Mouse (Mus musculus): Measurements from ENCODE around the gene Cpxm2. TPM values are rescaled to one million over a fixed set of nuclear protein-coding genes. Genes with fewer than 3 reads are reported as not detected.

Cpxm2 gene
- total RNA-seq, 4 experiments from 2014 or later = 4.2 to 6.3 (median 5.0) TPM

- no peak for DNase-seq (ENCODE audit: low spot score in 2 of 2)
Observed at GRCm38 (mm10) chr7:132145227-132145800, 9.2 kb downstream of the Cpxm2 start.

DNA sequence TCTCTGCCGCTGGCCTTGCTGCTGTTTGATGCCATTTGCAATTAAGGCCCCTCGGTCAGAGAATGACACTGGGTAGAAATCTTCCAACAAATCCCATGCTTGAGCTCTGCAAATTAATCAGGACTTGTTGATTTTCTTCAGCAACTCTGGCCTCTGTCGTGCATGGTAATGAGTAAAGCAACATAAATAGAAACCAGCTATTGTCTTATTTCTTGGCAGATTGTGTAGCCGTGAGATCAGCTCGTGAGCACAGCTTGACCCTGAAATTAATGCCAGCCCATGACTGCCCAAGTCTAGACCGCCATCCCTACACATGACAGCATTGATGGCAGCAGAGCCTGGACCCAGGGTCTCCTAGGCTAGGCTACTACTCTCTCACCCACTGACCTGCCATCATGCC lies 25.9 kb downstream of the Cpxm2 start:
- no peak for DNase-seq (ENCODE audit: low spot score in 2 of 2)

DNA sequence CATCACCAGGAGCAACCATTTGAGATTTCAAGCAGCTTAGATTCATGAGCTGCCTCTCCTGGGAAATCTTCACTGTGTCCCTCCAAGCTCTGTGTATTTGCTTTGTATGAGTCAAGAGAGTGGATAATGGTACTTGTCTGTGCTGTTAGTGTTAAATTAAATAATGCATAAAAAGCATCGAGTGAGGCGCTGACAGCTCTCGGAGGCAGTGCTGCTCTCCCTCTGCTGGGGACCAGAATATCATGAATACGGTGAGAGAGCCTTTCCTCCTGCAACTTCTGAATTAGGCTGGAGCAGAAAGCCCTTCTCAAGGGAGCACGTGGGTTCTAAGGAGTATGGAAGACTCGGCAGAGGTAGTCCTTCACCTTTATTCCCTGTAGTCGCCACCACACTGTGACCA lies 29.6 kb downstream of the Cpxm2 start:
- no peak for DNase-seq (ENCODE audit: low spot score in 2 of 2)

DNA sequence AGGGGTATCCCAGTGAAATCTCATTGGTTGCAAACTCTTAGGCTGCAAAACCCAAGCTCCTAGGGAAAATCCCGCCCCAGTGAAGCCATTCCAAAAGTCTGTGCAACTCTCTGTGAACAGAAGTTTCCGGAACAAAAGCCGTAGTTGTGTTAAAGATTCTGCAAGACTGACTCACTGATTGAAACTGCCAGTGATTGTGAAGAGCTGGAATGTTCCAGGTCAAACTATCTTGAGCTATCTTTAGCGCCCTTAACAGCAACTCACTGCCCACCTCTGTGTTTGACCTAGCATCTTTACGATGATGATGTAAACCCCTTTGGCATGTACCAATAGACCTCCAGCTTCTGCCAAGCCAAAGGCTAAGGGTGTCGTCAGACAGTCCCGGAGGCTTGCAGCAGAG lies 31.3 kb downstream of the Cpxm2 start:
- DNase-seq (ENCODE audit: low spot score in 2 of 2) = no peak

- no peak for DNase-seq (ENCODE audit: low spot score in 2 of 2)
Observed at GRCm38 (mm10) chr7:132119817-132120216, 34.7 kb downstream of the Cpxm2 start.

- DNase-seq (ENCODE audit: low spot score in 2 of 2) = no peak
Observed at GRCm38 (mm10) chr7:132111770-132112169, 42.8 kb downstream of the Cpxm2 start.

- no peak for DNase-seq (ENCODE audit: low spot score in 2 of 2)
Observed at GRCm38 (mm10) chr7:132110308-132110707, 44.2 kb downstream of the Cpxm2 start.

DNA sequence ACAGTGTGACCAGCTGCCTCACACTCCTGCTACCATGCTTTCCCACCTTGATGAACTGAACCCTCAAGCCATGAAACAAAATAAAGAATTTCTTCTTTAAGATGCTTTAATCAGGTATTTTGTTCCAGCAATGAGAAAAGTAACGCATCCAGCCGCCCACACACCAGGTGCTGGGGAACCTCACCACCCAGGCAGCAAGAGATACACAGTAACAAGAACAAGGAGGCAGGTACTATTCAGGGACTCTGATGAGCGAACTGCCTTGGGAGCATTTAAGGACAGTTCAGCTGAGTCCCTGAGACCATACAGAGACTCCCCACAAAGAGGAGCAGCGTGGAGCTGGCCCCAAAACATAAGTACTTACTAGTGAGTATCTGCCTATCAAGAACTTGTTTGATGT lies 47.6 kb downstream of the Cpxm2 start:
- peak in 1 of 2 experiments; percentile 66 for DNase-seq (ENCODE audit: low spot score in 2 of 2)

- no peak for DNase-seq (ENCODE audit: low spot score in 2 of 2)
Observed at GRCm38 (mm10) chr7:132105326-132105725, 49.2 kb downstream of the Cpxm2 start.

DNA sequence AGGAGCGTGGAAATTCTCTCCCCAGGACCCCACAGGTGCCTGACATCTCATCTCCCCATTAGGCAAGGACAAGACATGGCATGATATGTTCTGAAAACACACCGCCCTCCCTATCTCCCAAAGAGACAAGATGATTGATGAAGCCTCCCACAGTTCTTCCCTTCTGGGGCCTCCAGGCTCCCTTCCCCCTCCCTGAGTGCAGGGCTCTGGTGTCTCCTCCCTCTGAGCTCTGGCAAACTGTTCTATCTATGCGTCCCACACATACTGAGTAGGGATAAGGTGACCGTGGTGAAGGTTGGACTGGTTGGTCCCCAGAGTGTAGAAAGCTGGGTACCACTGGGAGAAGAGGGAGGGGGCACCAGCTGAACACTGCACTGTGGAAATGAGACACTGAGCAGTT lies 56.1 kb downstream of the Cpxm2 start:
- no peak for DNase-seq (ENCODE audit: low spot score in 2 of 2)

- no peak for DNase-seq (ENCODE audit: low spot score in 2 of 2)
Observed at GRCm38 (mm10) chr7:132094666-132095065, 59.9 kb downstream of the Cpxm2 start.

GRCm38 (mm10) chr7:132091551-132091950 lies 63.0 kb downstream of the Cpxm2 start:
- DNase-seq (ENCODE audit: low spot score in 2 of 2) = no peak

- DNase-seq (ENCODE audit: low spot score in 2 of 2) = peak in 1 of 2 experiments; percentile 41
Observed at GRCm38 (mm10) chr7:132088606-132089005, 65.9 kb downstream of the Cpxm2 start.

GRCm38 (mm10) chr7:132088181-132088580 lies 66.4 kb downstream of the Cpxm2 start:
- no peak for DNase-seq (ENCODE audit: low spot score in 2 of 2)

GRCm38 (mm10) chr7:132075825-132076224 lies 78.7 kb downstream of the Cpxm2 start:
- DNase-seq (ENCODE audit: low spot score in 2 of 2) = no peak

- peak in 1 of 2 experiments; percentile 63 for DNase-seq (ENCODE audit: low spot score in 2 of 2)
Observed at GRCm38 (mm10) chr7:132074503-132074902, 80.0 kb downstream of the Cpxm2 start.

DNA sequence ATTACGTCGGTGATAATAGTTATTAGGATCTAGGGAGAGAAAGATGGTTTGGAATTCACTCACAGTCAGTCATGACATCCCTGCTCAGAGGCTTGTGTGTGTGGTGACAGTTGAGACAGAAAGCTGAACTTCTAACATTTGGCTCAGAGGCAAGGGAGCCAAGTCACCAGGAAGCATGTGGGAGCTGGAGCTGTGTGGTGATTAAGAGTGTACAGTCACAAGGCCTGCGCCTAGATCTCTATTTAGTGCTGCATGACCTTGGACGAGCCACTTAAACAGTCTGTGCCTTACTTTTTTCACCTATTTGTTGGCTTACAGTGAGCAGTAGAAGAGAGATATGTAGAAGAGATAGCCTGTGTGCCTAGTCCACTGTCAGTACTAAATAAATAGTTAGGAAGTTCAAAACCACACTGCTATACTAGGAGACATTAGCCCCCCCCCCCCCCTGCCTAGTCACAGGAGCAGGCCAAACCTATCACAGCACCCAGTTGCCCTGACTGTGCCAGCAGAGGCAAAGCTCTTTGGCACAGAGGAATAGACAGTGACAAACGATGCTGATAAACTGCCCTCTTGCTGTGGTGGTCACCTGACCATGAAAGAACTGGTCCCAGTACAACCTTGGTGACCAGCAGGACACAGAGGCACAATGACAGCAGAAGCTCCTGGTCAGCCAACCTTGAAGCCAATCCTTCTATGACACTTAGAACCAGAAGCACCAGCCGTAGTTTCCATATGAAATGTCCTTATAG lies 83.5 kb downstream of the Cpxm2 start:
- DNase-seq (ENCODE audit: low spot score in 2 of 2) = no peak

DNA sequence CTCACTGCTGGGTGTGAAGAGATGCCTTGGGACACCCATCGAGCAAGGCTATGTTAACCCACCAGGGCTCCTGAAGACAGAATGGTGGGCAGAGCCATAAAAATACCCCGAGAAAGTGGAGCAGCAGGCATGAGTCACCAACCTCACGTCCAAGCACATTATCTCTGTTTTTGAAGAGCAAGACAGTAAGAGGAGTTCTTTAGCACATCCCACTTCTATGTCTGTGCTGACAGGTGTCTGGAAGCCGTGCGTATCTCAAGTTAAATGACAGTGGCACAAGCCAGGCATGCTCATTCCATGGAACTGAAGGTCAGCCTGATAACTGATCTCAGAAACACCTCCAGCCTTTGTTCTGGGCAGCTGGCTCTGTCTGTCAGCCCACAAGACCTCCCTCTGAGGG lies 86.6 kb downstream of the Cpxm2 start:
- peak; percentile 35 to 88 for DNase-seq (ENCODE audit: low spot score in 2 of 2)

- DNase-seq (ENCODE audit: low spot score in 2 of 2) = no peak
Observed at GRCm38 (mm10) chr7:132067511-132067910, 87.0 kb downstream of the Cpxm2 start.

DNA sequence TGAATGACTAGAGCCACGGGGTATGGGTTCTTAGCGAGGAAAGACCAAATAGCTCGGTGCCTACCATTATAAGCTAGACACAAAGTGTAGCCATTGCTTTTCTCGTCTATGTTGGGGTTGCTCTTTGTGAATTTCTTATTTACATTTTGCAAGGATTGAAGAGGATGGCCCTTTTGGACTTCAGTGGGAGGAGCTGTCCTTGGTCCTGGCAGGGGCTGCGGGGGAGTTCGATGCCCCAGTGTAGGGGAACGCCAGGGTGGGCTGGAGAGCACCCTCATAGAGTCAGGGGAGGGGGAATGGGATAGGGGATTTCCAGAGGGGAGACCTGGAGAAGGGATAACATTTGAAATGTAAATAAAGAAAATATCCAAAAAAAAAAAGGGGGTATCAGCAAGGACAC lies 94.4 kb downstream of the Cpxm2 start:
- no peak for DNase-seq (ENCODE audit: low spot score in 2 of 2)

DNA sequence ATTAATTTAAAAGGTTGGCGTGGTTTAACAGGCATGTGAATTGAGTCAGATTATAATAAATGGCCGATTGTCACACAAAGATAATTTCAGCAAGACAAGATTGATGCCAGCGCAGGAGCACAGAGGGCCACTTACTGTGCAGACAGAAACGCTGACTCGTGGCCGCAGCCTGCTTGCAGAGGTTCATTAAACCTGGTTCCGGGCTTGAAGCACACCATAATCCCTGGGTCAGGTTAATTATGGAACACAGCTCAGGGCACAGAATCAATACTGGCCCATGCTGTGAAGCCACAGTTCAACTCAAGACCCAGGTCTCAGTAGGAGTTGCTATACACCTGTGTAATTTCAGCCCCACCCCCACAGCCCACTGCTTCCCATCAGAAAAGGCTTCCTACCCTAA lies 98.0 kb downstream of the Cpxm2 start:
- DNase-seq (ENCODE audit: low spot score in 2 of 2) = no peak

GRCm38 (mm10) chr7:132046662-132047061 lies 107.9 kb downstream of the Cpxm2 start:
- no peak for DNase-seq (ENCODE audit: low spot score in 2 of 2)

DNA sequence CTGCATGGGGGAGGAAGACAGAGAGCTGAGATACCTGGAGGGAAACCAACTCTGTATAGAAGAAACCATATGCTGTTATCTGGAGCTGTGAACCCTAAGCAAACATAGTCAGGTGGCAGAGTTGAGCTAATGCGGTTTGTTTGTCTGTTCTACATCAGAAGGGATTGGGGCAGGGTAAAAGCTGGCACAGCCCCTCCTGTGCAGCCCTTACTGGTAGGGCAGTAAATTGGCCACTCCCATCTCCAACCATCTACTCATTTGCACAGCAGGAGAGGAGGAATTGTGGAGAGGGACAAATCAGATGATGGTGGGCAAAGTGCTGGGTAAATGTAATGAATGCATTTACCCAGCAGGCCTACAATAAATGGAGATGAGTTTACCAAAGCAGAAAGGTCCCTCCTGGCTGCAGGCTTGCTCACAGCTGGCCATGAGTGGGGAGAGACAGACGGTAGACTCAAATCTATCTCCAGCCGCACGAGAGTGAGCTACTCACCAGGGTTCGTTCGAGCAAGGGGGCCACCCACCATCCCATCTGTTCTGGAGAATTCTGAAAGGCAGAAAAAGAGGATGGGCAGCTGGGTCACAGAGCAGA lies 122.5 kb downstream of the Cpxm2 start:
- DNase-seq (ENCODE audit: low spot score in 2 of 2) = peak in 1 of 2 experiments; percentile 33
